Mouse (Mus musculus) embryo, embryonic 9.5 days (tissue): ENCODE measurements around the gene Prdm5.
A peak's percentile ranks its signal among the peaks of the same experiment; 100 is the strongest.

ENCODE experiments used
- DNase-seq: peaks from one replicate; pipeline ENCODE4 v3.0.0-alpha.2; 2017; ENCODE audit errors: extremely low spot score

The Prdm5 gene

DNA sequence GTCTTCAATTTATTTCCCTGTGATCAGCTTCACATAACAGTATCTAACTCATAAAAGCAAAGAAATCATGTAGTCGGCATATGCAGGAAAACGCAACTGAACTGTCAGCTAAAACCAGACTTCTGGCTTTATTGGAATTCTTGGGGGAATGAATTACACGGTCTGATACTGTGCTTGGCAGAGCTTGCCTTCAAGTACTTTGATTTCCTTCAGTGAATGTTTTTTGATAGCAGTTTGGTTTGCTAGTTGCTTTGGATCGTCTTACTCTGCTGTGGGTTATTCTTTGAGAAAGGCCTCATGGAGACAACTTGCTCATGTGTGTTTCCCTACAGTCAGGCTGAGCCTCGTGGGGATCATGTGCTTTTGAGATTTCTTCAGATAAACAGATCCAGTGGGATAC, 52.7 kb downstream of the Prdm5 start:
- no peak for DNase-seq

DNA sequence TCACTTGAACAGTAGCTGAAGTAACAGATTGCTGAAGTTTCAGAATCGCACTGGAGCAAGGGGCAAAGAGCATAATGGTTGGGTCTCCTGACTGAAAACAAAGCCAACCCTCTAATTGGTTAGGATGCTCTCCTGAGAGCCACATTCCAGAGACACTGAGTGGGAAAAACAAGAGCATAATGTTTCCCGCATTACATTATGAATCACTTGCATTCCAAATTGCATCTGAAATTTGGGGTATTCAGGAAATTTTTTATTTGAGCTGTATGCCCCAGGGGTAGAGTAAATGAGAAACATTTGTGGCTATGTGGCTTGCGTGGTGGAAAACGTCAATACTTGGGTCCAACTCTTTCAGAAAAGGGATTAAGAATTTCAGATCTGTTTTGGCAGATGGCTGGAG, 55.2 kb downstream of the Prdm5 start:
- DNase-seq = no peak

DNA sequence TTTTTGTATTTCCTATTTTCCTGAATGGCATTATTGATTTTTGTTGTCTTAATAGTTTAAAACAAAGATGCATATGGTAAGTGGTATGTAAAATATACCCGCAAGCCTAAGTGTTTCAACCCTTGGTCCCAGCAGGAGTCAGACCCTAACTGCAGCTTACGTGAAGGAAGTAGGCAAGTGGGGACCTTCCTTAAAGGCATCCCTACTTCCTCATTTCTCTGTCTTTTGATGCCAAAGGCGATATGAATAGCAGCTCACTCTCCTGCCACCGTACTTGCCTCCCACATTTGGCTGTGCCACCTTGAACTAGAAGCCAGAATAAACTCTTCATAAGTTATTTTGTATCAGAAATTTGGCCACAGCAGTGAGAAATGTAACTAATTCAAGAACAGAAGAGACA, 63.8 kb downstream of the Prdm5 start:
- DNase-seq = no peak

DNA sequence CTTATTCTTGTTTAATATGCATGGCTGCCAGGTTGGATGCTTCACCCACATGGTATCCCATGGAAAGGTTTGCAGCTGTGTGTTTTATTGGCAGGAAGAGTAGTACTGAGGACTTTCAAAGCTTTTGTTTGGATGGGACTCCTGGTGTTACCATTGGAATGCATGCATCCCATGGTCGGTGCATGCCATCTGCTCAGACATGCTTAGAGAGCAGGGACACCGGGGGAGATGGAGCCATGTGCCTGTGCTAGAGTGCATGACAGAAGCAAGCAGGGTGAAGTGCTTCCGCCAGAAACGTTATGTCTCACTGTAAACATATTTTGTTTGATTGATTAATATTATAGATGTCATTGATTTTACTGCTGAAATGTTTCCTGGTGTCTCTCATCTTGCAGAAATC, 70.3 kb downstream of the Prdm5 start:
- no peak for DNase-seq

DNA sequence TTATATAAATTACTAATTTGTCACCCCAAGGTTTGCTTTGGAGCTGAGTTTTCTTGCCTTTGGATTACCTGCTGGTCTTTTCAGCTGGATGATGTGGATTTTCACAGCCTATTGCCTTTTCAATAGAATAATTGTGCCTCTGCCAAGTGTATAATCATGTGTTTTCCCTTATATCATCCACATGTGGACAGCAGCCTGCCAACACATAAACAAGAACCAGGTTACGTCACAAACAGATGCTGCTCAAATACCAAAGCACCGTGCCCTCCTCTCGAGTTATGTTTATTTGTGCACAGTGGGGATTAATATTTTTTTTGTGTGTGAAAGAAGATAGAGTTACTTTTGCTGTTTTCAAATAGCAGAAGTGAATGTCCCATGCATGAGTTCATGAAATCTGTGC, 70.9 kb downstream of the Prdm5 start:
- DNase-seq = no peak

DNA sequence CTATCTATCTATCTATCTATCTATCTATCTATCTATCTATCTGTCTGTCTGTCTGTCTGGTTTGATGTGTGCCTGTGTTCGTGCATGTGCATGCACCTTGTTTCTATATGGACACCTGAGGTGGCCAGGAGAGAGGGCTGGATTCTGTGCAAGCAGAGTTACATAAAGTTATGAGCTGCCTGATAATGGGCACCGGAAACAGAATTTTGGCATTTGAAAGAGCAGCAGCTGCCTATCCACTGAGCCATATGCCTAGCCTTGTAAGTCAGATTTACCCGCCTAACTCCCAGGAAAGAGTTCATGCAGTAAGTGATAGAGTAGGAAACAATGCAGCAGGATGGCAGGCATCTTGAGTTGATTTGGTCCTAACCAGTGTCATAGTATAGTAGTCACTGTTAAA, 71.4 kb downstream of the Prdm5 start:
- no peak for DNase-seq

DNA sequence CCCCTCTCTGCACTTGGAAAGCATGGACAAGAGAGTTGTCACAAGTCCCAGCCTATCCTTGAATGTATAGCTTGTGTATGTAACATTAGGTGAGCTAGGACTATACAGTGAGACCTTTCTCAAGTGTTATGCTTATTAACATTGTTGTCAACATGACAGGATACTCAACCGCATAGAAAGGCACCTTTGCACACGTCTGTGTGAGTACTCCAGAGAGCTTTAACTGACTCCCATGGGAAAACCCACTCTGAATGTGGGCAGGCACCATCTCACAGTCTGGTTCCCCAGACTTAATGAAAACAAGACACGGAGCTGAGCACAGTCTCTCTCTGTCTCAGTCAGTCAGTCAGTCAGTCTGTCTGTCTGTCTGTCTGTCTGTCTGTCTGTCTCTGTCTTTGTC, 75.2 kb downstream of the Prdm5 start:
- no peak for DNase-seq

DNA sequence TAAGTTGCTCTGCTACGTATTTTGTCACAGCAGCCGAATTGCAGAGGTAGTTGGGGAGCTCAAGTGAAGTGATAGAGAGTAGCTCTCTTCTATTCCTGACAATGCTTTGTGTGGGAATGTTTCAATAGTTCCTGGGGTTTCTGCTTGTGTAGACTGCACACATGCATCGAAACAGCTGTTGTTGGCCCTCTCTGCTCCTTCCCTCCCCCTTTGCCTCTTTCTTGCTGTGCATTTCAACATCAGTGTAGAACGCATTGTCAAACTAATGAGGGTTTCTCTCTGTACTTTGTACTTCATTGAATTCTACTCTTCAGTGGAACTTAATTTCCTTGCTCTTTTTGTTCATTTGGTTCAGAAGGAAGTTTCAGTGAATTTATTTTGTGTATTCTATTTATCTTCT, 75.8 kb downstream of the Prdm5 start:
- DNase-seq = no peak

DNA sequence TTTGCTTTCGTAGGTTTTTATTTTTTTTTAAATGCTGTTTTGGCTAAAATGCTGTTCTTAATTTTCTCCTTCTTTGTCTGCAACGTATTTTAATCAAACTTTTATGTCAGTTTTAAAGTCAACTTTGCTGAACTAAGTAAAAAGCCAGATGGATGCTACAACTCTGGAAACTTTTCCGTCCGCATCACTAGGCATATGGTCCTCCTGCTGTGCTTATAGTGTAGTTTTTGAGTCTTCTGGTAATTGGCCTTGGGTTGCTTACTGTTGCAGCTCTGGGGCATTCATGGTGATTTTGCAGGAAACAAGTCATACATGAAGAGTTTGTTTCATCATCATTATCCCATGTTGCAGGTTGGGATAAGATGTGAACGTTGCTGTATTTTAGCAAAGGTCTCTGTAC, 81.8 kb downstream of the Prdm5 start:
- no peak for DNase-seq

DNA sequence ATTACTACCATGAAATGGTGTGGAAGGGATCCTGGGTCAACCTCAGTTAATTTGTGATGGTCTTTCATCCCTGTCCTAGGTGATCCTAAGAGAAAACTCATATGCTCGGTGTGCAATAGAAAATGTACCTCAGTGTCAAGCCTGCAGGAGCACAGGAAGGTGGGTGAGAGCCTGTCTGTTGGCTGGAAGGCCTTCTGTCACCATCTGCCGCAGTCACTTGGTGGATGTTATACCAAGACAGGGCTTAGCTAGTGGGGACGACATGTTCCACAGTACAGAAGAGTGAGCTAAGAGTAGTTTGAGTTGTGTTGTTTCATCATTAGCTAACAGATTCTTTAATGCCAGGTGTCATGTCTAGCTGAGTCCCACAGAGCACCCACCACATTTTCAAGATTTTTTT, 84.0 kb downstream of the Prdm5 start:
- no peak for DNase-seq

DNA sequence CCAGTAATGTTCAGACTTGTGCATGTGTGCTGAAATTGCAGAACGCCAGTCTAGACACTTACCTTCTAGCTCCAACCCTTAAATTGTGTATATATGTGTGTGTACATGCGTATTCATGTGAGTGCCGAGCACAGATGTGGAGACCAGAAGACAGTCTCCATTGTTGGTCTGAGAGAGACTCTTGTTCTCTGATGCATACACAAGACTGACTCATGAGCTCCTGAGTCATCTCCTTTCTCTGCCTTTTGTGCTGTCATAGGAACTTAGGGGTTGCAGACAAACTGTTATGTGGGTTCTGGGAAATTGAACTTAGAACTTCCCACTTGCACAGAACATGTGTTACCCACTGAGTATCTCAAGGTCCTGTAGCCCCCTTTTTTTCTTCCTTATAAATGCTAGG, 85.4 kb downstream of the Prdm5 start:
- DNase-seq = no peak

DNA sequence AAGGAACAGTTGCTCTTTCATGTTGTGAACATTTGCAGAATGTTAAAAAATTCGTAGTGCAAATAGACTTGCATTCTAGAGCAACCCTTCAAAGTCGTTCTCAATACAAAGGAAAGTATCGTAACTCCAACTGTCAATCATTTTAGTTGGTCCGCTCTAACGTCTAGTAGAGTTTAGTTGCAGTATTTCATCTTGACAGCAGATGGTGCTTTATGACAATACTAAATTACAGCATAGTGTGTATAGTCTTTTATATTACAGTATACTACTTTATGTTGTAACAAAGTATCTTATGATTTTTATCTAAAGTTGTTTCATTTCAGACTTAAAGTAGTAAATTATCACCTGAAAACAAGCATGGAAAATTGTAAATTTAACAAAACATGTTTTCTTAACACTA, 86.1 kb downstream of the Prdm5 start:
- no peak for DNase-seq

DNA sequence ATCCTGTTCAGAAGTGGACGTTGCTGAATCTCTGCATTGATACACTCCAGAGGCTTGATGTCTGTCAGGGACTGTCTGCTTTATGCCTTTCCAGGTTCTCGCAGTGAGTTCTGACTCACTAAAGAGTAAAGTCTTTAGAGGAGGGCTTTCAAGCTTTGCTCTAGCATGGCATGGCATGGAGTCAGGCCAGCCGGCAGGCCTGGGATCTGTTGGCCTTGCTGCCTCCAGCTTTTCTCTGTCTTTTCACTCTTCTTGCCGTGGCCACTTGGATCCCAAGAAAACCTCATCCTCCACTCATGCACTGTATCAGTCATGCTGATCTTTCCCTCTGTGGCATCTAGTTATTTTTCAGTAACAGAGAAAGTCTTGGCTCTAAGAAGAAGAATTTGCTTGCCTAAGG, 87.1 kb downstream of the Prdm5 start:
- no peak for DNase-seq

DNA sequence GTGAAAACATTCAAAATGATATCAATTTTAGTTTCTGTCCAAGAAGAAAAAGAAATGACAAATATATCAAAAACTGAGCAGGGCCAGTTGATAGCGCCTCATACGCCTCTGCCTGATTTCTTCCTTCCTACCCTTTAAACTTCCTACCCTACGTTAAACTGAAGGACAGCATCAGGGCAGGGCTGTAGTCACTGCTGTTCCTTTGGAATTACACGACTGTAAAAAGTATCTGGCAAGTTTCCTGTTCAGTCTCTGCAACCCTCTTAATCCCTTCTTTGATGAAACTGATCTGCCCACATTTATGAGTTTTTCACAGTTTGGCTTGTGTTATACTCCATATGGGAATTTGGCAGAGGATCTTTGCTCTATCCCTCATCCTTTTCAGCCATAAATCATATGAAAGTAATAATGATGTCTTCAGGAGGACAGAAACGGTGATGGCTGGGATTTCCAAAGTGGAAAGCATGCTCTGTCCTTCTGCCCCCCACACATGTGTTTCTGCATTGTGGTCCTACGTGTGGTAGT, 93.0 kb downstream of the Prdm5 start:
- no peak for DNase-seq

DNA sequence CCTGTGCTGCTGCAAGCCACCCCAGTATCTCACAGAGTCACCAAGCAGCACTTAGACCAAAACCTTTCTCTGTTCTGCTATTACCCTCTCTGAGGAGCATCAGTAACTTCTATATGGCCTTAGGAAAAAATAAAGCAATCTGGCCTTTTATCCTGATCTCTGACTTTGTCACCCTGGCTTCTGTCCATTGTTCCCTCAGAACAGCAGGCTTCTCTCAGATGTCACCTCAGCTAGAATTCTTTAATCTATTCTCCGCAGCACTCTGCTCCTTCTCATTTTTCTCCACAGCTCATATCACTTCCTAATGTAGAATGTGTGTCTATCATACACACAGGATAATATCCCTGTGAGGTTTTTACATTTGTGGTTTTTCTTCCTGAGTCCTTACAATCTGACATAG, 99.5 kb downstream of the Prdm5 start:
- no peak for DNase-seq

DNA sequence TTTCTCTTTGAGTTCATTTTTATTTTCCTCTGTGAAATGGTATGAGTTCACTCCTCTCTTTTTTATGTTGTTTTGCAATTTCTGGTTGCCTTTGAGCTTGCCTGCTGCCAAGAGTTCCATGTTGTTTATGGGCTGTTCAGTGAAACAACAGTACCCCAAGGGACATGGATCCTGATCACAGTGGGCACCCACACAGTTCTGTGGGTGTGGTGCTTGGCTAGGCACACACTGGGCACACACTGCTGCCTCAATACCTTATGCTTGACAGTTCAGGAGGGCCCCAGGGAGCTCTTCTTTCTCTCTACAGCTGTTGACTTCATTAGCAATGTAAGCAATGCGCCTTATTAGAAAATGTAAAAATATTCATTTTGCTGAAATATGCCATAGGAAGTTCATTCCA, 110.0 kb downstream of the Prdm5 start:
- DNase-seq = no peak

DNA sequence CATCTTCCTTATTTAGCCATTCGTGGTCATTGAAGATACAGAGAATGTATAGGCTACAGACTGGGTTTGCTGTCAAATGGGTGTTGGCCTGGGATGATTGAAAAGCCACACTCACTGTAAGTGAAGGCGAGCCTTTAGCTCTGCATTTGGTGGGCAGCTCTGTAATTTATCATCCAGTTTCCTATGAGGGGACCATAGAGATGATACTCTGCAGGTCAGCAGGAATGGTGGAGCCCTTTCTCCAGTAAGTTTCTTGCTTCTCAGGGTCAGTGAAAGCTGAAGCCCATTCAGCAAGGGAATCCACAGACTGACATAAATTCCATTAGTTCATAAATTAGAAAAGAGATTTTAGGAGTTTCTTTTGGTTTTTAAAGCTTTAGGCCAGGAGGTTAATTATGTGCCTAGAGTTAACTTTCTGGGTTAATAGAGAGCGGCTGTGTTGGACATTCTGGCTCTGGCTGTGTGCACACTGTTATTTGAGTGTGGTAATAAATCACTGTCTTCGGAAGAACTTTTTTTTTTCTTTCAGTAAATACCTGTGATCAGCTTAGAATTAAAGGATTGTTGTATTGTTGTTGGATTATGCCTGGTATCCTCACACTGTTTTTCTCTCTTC, 113.4 kb downstream of the Prdm5 start:
- DNase-seq = peak; percentile 2

DNA sequence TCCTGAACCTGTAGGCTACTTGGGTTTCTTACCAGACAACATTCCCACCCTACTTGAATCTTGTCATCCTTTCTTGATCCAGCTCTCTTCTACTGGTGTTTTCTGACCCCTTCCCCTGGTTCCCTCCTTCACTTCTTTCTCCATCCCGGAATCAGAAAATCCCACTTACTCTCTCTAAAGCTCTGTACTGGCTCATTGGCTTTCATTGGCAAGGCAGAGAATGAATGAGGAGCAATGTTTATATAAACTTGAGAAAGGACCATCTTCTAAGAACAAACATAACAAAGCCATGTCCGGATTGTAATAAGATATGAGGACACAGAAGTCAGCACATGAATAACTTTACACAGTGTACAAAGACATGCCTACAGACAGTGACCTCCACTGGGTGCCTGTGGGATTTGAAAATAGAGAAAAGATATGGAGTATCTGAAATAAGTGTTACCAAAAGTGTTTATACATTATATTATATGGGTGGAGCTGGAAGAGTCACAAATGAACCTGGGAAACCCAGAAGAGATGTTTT, 127.9 kb downstream of the Prdm5 start:
- no peak for DNase-seq

DNA sequence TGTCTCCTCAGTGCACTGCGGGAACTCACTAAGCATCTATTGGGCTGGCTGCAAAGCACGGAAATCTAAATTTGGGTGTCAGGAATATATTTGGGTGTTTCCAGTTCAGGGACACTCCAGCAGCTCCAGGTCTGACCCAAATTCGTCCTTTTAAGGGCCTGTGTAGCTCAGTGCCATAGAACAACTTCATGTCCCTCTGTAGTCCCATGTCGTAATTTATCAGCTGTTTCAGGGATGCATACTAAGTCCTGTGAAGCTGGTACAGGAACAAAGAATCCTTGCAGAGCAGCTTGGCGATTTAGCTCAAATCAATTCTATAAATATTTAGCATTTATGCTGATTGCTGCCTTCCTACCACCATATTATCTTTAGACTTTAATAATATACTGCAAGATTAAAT, 136.6 kb downstream of the Prdm5 start:
- no peak for DNase-seq

DNA sequence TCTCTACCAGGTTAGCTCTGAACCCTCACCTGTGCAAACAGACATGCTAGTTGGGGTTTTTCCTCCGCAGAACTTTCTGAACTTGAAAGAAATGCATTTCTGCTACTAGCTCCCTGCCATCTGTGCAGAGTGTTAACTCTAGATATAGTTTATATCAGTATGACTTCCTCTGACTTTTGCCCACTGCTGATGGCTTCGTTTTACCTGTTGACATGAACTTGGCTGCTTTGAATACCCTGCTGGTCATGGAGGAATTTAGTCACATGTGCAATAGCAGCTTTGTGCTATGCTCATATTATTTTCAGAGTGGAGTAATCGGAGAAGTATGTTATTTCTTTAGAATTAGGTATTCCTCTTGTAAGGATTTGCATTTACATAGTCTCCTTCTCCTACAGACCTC, 142.9 kb downstream of the Prdm5 start:
- no peak for DNase-seq

DNA sequence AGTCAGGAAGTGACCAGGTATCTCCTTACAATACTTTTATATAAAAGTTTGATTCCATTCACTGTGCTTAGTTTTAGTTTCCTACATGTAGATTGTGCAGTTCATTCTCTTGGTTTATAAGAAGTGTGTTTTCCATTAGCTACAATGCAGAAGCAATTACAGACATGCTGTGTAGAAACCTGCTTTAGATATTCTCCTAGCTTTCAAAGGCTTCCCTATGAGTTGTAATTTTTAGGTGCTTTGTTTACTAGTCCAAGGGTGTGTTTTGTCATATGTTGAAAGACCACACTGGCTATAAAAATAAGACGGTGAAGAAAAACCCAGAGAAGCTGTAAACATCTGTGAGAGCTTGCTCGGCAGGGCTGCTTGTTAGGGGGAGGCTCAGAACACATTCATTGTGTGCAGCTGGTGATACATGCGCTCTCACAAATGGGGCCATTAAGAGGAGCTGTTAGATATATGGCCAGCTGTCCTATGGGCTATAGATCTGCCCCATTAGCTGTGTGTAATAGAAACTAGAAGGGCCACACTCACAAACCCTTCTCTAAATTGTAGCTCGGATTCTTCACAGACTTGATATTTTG, 144.8 kb downstream of the Prdm5 start:
- peak; percentile 2 for DNase-seq

DNA sequence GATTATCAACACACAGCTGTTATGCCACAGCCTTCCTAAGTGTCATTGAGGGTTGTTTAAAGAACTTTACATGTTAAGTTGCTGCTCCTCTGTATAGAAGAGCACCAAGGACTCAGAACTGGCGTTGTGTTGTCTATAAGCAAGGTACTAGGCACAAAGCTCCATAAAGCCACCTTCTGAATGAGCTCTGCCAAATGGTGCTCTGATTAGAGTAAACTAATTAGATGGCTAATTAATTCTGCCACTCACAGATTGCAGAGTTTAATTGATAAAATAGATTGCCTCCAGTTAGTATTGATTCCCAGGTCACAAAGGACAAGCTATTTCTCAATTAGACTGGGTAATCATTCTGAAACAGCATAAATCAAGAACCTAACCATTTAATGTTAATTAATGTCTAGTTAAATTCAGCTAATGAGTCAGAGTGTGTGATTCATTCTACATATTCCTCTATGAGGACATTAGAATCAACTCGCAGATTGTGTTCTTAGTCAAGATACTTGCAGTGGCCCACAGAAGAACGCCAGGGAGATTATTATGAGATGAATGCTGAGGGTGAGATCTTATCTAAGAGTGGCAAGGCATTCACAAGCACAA, 147.0 kb downstream of the Prdm5 start:
- no peak for DNase-seq

DNA sequence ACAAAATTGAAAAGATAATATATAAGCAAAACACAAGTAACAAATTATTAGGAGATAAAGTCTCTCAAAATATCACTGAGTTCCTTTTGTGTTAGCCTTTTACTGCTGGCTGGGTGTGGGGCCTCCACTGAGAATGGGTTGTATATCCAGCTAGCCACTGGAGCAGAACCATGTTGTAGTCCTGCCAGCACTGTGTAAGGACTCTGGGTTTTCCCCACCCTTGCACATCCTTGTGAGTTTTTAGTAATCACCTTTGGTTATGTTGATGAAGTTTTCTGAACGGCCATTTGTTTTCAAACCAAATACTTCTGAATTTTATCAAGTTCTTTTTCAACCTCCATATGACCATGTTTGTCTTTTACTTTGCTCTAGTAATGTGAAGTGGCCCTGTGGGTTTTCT, 151.7 kb downstream of the Prdm5 start:
- DNase-seq = no peak
